Mouse (Mus musculus) left cerebral cortex, postnatal 36 days (tissue): Measurements from ENCODE around the gene B230104I21Rik. TPM values are rescaled to one million over a fixed set of nuclear protein-coding genes. Genes with fewer than 3 reads are reported as not detected.

ENCODE experiments used
- DNase-seq, 2 experiments: peaks; one replicate each; pipeline ENCODE4 v3.0.0; 2021 to 2022; ENCODE audit warnings: low spot score in 2 of 2, mixed read lengths in 1 of 2
- intact Hi-C: fragments of 180-260 bp; cut with DNase I; formaldehyde crosslinking; loops from one replicate; pipeline ENCODE4 v1.15.1; 2025
- total RNA-seq, 2 experiments: library from RNA; stranded (reverse); gene quantifications; 2 replicates each; pipeline ENCODE4 v1.2.3; 2021

B230104I21Rik gene
- total RNA-seq, 2 experiments from 2014 or later = not detected

- no peak for DNase-seq
- intact Hi-C loops = loop anchor here (10.0 kb wide), 1 partner anchor 458 kb away; no protein-coding TSS in a partner anchor
Observed at GRCm38 (mm10) chr4:154336650-154337049, 723 bp downstream of the B230104I21Rik start.

- intact Hi-C loops = no loop called here
- no peak for DNase-seq
Observed at GRCm38 (mm10) chr4:154346731-154347522, 11.0 kb downstream of the B230104I21Rik start.

- no peak for DNase-seq
- intact Hi-C loops = no loop called here
Observed at GRCm38 (mm10) chr4:154348197-154348786, 12.4 kb downstream of the B230104I21Rik start.

GRCm38 (mm10) chr4:154352246-154352645 lies 16.3 kb downstream of the B230104I21Rik start:
- intact Hi-C loops = no loop called here
- no peak for DNase-seq

GRCm38 (mm10) chr4:154355408-154355807 lies 19.5 kb downstream of the B230104I21Rik start:
- intact Hi-C loops = no loop called here

GRCm38 (mm10) chr4:154358370-154358769 lies 22.4 kb downstream of the B230104I21Rik start:
- DNase-seq = no peak
- intact Hi-C loops = no loop called here

More at GRCm38 (mm10) chr4:154355408-154355807, 19.5 kb downstream of the B230104I21Rik start:
- no peak for DNase-seq

GRCm38 (mm10) chr4:154358816-154359215 lies 22.9 kb downstream of the B230104I21Rik start:
- DNase-seq = no peak
- intact Hi-C loops = no loop called here

GRCm38 (mm10) chr4:154359762-154360300 lies 23.9 kb downstream of the B230104I21Rik start:
- intact Hi-C loops = no loop called here
- no peak for DNase-seq

- intact Hi-C loops = no loop called here
- no peak for DNase-seq
Observed at GRCm38 (mm10) chr4:154360441-154360840, 24.5 kb downstream of the B230104I21Rik start.

- intact Hi-C loops = no loop called here
- DNase-seq = no peak
Observed at GRCm38 (mm10) chr4:154360850-154361249, 24.9 kb downstream of the B230104I21Rik start.

- peak; percentile 21 to 30 for DNase-seq
- intact Hi-C loops = no loop called here
Observed at GRCm38 (mm10) chr4:154364752-154365151, 28.8 kb downstream of the B230104I21Rik start.

- intact Hi-C loops = no loop called here
- DNase-seq = no peak
Observed at GRCm38 (mm10) chr4:154366836-154367235, 30.9 kb downstream of the B230104I21Rik start.

- intact Hi-C loops = no loop called here
- DNase-seq = no peak
Observed at GRCm38 (mm10) chr4:154369089-154369488, 33.2 kb downstream of the B230104I21Rik start.

GRCm38 (mm10) chr4:154370841-154371240 lies 34.9 kb downstream of the B230104I21Rik start:
- intact Hi-C loops = no loop called here
- no peak for DNase-seq

- intact Hi-C loops = no loop called here
- no peak for DNase-seq
Observed at GRCm38 (mm10) chr4:154371542-154372247, 35.8 kb downstream of the B230104I21Rik start.

GRCm38 (mm10) chr4:154375939-154376625 lies 40.2 kb downstream of the B230104I21Rik start:
- intact Hi-C loops = no loop called here
- DNase-seq = no peak

- intact Hi-C loops = no loop called here
- DNase-seq = no peak
Observed at GRCm38 (mm10) chr4:154378876-154379275, 42.9 kb downstream of the B230104I21Rik start.

GRCm38 (mm10) chr4:154385208-154385607 lies 49.3 kb downstream of the B230104I21Rik start:
- DNase-seq = no peak
- intact Hi-C loops = no loop called here

- intact Hi-C loops = no loop called here
- DNase-seq = no peak
Observed at GRCm38 (mm10) chr4:154385918-154386317, 50.0 kb downstream of the B230104I21Rik start.

- no peak for DNase-seq
- intact Hi-C loops = no loop called here
Observed at GRCm38 (mm10) chr4:154386810-154387209, 50.9 kb downstream of the B230104I21Rik start.
